Mouse (Mus musculus) gastrocnemius, postnatal 4 days (tissue): Measurements from ENCODE around the gene Ankrd9. TPM values are rescaled to one million over a fixed set of nuclear protein-coding genes. Genes with fewer than 3 reads are reported as not detected.

ENCODE experiments used
- DNase-seq, 2 experiments: peaks; one replicate each; pipeline ENCODE4 v3.0.0; 2021 to 2022; ENCODE audit warnings: low spot score in 2 of 2, mixed read lengths in 2 of 2
- total RNA-seq, 2 experiments: library from RNA; stranded (reverse); gene quantifications; 2 replicates each; pipeline ENCODE4 v1.2.3; 2021

Gene Ankrd9
- total RNA-seq, 2 experiments from 2014 or later = 12.9 to 17.5 TPM

- DNase-seq = peak; percentile 50 to 73
Measured at GRCm38 (mm10) chr12:110991361-110992127, 12.7 kb upstream of the Ankrd9 start.

DNA sequence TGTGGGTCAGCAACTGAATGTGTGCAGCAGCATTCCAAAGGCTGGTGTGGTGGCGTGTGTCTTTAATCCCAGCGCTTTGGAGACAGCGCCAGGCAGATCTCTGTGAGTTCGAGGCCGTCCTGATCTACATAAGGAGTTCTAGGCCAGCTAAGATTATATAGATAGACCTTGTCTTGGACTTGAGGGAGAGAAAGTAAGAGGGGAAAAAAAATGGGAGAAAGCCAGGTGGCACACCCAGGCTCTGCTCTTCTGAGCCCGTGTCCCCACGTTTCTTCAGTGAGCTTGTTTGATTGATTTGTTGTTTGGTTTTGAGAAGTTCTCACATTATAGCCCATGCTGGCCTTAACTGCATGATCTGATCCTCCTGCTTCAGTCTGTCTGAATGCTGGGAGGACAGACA lies 11.7 kb upstream of the Ankrd9 start:
- no peak for DNase-seq

DNA sequence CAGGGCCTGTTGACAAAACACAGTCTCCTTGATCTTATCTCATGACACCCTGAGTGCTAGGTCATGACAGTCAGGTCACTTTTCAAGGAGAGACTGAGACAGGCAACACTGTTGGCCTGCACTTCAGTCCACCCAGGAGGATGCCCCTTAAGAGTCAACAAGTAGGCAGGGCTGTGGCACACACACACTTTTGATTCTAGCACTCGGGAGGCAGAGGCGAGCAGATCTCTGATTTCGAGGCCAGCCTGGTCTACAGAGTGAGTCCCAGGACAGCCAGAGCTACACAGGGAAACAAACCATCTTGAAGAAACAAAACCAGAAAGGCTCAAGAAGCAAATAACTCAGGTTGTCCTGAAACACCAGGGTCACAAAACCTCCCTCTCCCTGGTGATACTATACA lies 10.6 kb upstream of the Ankrd9 start:
- DNase-seq = no peak

DNA sequence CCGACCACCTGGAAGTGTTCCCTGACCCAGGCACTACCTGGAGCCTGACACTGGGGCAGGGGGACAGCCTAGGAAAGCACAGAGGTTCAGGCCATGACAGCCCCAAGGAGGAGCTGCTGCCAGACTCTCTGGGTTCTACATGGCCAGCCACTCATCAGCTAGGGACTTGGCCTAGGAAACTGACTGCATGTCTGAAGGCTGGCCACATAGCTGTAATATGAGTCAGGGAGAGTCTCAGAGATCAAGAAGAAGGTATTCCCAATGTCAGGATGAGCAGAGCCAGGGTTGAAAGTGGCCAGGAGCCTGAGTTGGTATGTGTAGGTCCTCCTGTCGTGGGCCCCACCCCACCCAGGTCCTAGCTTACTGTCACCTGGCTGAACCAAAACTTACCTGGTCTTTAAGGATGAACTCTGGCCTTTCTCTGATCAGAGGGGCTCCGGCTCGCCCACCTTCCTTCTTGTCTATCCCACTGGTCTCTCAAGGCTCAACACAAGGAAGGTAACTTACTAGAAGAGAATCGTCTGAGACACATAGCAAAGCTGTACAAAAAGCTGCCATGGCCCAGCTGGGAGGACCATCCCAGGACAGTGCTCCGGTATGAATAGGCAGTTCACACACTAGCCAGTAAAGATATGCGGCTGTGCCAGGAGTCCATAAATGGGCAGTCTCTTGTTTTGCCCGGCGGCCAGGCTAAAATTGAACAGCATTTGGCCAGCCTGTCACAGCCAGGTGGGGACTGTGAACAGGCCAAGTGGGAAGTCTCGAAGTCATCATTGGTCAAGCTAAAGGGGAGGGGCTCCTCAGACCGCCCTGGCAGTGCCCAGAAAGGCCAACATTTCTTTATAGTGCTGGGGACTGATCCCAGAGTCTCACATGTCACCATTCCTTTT lies 7.9 kb upstream of the Ankrd9 start:
- DNase-seq = no peak

DNA sequence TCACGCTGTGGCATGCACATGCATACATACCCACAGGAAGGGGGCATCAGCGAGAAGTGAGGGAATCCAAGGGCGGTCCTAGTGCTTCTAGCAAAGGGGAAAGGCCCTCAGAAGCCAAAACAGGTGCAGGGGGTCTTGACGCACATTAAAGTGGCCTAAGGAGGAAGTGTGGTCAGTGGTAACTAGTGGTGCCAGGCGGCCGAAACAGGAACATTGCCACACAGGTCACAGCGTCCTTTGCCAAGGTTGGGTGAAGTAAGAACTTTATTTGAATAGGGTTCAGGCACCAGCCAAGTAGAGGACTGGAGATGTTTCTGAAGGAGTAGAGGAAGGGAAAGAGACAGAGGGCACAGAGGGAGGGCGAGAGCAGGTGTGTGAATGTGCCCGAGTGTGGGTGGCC lies 6.3 kb upstream of the Ankrd9 start:
- no peak for DNase-seq

- DNase-seq = no peak
Measured at GRCm38 (mm10) chr12:110984598-110984997, 5.8 kb upstream of the Ankrd9 start.

GRCm38 (mm10) chr12:110983714-110984113 lies 4.9 kb upstream of the Ankrd9 start:
- no peak for DNase-seq

DNA sequence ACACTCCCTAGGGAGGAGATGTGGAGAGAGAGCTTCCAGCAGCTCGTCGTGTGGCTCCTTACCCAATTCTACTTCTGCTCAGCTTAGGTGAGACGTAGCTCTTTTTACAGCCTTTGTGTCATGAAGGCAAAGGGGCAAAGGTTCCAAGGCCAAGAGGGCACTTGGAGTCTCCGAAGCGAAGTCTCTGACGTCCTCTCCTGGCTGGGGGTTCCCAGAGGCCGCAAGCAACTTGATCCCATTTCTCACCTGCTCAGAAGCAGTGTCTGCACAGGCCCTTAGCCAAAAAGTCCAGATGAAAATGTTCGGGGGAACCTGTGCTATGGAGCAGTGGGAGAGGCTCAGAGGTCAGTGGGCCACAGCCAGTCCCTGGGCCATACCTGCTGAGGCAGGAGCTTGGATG lies 4.2 kb upstream of the Ankrd9 start:
- no peak for DNase-seq

DNA sequence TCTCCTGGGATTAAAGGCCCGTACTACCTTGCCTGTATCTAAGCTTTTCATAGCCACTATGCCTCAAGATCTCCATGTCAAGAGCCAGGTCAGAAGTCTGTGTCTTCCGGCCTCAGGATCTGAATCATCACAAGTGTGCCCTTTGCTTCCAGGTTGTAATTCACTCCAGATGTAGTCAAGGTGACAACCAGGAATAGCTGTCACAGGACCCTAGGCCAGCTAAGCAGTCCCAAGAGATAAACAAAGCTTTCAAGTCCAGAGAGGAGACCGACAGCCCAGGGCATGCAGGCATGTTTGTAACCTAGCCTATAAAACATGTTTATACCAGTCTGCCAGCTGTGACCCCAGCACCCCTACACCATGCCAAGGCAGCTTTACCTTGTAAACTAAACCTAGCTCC lies 2.9 kb upstream of the Ankrd9 start:
- no peak for DNase-seq

GRCm38 (mm10) chr12:110979808-110980207 lies 968 bp upstream of the Ankrd9 start:
- no peak for DNase-seq

DNA sequence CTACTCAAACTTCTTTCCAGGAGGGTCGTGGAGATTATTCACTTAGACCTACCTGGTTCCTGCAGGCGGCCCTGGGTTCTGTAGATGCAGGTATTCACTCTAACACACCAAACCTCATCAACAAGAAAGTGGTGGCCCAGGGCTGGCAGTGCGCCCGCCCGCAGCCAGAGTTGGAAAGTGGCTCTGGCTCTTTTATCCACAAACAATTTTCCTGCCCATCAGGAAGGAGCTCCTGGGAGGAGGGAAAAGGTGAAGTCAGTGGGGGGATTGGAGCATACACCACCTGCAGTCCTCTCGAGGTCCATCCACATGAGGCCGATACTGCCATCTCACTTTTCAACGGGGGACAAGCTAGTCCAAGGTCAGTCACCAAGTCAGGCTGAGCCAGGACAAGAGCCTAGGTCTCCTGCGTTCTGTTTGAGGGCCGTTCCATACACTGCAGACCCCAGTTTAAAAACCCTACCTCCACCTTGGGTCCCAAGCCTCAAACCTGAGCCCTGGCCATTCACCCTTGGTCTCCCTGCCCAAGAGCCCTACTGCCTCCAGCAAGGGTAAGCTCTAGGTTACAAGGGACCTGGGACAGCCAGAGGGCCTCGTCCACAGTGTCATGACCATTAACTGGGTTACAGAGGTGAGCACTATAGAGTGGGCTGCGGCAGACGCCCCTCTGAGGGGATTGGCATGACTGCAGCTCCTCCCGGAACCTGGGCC lies 789 bp downstream of the Ankrd9 start:
- no peak for DNase-seq

GRCm38 (mm10) chr12:110977345-110977733 lies 1.5 kb downstream of the Ankrd9 start:
- no peak for DNase-seq

DNA sequence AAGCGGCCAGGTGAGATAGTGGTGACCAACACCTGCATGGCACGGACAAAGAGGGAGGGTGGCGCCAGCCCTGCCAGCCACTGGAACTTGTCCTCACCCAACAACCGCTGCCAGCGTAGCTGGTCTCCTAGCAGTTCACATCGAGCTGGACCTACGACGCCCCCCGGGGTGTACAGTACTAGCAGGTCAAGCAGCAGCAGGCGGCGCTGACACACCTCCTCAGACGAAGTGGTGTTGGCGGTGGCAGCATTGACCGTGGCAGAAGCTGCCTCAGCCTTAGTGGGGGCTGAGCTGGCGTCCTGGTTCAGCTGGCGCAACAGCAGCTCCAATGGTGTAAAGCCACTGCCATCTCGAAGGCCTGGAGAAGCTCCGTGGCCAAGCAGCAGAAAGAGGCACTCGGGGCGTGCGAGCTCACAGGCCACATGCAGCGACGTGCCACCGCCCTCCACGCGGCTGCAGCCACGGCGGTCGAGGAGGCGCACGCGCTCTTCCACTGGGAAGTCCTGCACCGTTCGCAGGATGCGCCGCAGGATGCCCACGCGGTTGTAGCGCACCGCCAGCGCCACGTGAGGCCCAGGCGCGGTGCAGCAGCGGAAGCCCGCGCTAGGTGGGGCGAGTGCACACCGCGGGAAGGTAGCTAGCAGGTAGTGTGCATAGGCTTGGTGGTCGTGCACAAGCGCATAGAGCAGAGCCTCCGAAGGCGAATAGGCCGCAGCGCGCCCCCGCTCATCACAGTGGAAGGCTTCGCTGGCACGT lies 2.1 kb downstream of the Ankrd9 start:
- DNase-seq = no peak

GRCm38 (mm10) chr12:110975838-110976468 lies 2.9 kb downstream of the Ankrd9 start:
- no peak for DNase-seq

- no peak for DNase-seq
Measured at GRCm38 (mm10) chr12:110975385-110975784, 3.5 kb downstream of the Ankrd9 start.

- no peak for DNase-seq
Measured at GRCm38 (mm10) chr12:110974726-110975125, 4.1 kb downstream of the Ankrd9 start.

DNA sequence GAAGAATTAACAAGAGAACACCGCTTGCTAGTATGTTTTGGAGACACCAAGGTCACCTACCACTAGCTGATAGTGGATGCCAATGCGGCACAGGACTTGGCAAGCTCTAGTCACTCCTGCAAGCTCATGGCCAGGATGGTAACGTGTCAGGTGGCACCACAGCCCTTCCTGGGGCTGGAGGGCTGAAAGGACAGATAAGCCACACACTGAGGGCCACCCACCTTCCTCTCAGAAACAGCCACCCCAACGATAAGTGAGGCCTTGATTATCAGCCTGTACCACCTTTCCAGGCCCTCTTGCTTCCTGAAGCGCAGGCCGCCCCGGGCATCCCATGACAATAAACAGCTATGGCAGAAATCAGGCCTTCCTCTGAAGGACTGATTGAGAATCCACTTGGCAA lies 4.5 kb downstream of the Ankrd9 start:
- no peak for DNase-seq

DNA sequence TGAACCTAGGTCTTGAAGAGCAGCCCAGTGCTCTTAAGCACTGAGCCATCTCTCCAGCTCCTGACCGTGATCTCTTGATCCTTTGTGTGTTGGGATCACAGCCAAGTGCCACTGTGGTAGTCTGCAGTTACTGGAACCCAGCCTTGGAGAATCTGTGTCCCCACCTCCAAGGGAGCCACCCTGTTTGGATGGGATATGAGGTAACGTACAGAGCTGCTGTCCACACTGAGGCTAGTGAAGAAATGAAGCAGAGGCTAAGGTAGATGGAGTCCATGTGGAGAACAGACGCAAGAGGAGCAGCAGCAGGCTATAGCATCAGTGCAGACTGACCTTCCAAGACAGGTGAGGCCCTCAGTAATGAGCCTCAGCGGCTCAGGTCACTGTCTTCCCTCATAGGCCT lies 5.0 kb downstream of the Ankrd9 start:
- no peak for DNase-seq

GRCm38 (mm10) chr12:110971972-110972371 lies 6.9 kb downstream of the Ankrd9 start:
- DNase-seq = no peak

DNA sequence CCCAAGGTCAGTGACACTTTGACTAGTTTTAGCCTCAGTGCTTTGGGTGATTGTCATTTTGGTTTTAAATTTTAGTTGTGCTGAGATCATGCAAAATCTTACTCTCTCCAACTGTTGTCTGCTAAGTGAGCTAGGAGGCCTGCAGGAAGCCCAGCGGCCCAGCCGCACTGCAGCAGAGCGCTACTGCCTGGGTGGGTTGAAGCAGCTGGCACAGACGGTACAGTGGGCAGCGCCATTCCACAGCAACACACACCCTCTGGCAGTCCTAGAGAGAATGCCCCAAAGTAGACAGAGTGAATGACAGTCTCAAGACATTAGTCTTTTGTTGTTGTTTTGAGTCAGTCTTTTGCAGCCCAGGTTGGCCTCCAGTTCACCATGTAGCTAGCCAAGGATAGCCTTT lies 8.4 kb downstream of the Ankrd9 start:
- DNase-seq = no peak

DNA sequence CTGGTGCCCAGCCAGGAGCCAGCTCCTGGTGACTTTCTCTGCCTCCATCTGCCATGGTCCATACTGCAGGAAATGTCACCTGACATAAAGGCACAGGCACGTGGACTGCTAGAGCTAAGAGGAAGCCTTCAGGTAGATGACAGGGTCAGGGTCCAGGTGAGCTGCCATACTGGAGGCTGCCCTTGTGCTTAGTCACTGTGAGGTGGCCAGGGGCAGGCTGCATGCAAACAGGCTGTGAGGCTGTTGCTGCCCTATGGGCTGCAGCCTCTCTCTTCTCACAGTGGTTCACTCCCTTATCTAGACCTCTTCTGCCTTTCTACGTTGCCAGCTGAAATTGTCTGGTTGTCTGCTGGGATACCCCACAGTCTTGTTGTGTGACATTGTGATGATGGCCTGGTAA lies 11.7 kb downstream of the Ankrd9 start:
- DNase-seq = no peak
